Mouse (Mus musculus) adipocyte (in vitro differentiated cells): Measurements from ENCODE around the gene Cd47.

Experiments used
- DNase-seq: peaks from one replicate; pipeline ENCODE4 v3.0.0-alpha.2; 2016; ENCODE audit warnings: low spot score

The Cd47 gene

DNA sequence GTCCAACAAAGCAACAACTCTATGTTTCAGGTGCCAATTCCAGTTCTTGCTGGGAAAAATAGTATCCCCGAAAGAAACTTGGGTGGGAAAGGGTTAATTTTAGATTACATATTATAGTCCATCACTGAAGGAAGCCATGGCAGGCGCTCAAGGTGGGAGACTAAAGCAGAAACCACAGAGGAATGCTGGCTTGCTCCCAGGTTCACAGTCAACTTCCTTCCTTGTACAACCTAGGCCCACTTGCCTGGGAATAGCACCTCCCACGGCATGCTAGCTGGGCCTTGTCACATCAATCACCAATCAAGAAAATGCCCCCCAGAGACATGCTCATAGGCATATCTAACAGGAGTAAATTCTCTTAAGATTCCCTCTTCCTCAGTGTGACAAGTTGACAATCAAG lies 32.0 kb downstream of the Cd47 start:
- DNase-seq, result no peak

DNA sequence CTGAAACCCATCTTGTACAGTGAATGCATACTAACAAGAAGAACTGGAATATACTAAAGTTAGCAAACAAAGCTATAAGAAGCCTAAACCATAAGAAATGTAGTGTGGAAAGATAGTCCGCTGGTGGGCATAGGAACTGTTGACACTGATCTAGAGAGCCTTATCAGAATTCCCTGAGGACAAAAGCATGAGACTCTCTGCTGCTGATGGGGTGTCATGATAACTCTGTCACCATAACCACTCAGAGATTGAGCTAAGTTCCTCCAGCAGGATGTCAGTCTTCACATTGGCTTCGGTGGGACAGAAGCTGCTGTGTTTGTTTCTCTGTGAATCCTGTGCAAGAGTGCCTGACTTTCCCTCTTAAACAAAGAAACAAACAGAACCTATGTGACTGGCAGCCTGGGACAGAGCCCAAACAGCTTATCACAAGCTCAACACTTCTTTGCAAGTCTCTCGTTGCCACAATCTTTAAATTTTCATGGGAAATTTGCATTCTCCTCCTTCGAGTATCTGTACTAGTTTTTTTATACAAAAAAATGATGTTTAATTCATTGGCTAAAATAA lies 33.9 kb downstream of the Cd47 start:
- DNase-seq, result no peak

DNA sequence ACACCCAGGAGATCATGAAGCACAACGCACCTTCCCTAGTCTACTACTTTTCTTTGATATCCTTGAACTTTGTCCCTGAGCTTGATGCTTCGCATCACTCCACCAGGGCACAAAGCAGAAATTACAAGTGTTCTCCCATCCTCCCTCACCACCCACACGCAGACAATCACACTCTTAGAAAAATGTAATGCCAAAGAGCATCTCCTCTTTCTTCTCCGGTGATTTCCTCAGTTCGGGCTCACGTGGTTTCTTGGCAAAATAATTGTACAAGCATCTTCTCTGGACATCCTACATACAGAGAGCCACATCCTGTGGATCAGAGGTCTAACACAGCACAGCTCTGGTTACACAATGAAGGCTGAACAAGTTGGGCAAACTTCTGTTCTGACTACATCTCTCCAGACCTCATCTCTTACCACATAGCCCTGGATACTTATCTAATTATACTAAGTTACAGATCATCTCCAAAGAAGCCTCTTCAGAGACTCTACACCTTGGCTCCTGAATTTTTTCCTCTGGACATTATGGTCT lies 36.4 kb downstream of the Cd47 start:
- DNase-seq, result no peak

DNA sequence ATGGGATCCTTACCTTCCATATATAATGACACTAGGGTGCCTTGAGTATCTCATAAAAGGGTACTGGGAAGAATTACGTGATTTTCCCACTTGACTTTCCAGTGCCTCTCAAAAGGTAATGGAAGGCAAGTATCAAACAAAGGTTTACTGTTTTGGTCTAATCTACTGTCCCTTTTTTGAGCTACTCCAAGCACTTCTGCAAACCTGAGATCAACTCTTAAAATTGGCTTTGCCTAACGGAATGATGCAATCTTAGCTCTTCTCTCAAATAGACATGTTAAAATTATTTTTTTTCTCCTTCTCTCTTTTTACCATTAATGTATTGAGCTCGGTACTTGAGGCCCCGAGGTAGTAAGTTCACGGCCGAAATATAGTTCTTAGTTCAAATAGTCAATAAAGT lies 38.6 kb downstream of the Cd47 start:
- no peak for DNase-seq

DNA sequence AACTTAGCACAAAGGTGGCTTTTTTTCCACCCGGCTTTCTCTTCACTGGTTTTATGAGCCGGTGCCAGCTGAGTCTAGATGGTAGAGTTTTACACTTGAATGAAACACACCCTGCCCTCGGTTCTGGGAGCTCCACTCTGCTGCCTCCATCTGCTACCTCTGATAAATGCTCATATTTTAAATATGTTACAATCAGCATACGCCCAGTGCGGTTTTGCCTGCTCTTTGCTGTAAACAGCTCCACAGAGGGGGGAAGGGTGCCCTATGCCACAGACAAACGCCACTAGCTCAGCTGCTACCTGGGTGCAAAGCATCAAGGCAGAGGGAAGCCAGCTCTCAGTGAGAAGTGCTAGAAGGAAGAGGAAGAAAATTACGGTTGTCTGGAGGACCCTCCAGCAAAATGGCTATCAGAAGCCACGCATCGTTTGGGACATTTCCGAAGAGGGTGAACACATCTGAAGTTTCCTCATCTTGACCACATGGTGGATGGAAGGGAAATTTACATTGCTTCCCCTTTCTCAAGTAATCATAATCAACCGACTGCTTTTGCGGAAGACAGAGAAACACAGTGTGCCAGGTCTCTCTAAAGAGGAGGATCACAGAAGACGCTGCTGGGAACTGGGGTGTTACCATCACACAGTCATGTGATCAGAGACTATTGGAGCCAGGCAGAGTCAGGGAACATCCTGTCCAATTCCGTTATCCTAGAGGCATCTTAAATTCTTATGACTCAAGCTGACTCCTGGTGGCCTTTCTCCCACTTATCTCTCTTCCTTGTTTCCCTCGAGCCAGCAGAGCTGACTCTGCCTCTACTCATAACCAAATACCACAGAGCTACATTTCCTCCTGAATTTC lies 39.6 kb downstream of the Cd47 start:
- peak; percentile 64 for DNase-seq

DNA sequence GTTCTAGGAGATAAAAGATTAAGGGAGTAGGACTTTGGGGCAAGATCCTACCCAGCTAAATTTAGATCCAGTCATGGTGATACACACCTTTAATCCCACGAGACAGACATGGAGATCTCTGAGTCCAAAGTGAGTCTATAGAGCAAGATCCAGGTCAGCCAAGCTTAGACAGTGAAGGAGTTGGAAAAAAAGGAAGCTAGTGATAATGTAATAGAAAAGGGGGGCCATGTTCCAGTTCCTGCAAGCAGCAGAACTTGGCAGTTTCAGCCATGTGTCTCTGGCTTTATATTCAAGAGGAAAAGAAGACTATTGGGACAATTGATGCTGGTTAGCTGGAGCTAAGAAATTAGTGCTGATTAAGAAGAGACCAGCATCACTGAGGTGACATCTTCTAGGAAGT lies 43.4 kb downstream of the Cd47 start:
- no peak for DNase-seq

DNA sequence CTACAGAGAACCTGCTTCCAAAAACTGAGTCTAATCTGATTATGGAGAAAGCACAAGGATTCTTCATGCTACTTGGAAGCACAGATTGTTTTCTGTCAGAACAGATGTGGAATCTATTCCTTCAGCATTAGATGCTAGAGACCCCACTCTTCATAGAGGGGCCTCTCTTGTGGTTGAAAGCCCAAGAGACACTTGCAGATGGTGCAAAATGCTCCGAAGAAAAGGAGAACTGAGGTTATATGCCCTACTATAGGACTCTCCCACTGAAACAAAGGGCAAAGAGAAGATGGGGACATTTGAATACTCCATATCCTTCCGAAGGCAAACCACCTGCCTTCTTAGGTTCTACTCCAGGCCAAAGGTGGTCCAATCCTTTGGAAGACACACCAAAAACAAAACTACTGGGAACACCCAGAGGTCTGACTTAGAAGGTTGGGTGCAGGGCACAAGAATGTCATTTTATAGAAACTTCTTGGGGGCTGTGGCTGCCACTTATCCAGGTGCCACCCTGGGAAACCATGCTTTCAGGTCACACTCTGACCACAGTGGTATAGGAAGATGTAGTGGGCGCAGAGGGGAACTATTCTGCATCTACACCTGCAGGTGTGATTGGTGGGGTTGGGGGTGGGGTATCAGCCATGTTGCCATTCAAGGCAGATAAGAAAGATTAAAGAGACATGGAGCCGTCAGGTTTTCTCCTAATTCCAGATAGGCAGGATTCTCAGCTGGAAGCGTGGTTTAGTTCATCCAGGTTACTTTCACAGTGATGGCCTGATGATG lies 47.1 kb downstream of the Cd47 start:
- no peak for DNase-seq

DNA sequence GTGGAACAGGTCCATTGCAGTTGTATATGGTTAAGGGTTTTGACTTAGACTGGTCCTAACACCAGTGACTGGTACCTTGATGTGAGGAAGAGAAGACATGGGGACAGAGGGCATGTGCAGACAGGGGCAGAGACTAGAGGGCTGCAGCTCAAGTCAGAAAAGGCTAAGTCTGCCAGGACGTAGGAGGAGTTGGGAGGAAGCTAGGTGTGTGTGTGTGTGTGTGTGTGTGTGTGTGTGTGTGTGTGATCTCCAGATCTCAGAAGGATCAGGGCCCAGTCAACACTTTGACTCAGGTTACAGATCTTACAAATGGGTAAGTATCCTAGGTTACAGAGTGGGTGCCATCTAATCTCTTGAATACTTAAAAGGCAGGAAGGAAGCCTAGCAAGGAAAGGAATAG lies 48.3 kb downstream of the Cd47 start:
- no peak for DNase-seq

DNA sequence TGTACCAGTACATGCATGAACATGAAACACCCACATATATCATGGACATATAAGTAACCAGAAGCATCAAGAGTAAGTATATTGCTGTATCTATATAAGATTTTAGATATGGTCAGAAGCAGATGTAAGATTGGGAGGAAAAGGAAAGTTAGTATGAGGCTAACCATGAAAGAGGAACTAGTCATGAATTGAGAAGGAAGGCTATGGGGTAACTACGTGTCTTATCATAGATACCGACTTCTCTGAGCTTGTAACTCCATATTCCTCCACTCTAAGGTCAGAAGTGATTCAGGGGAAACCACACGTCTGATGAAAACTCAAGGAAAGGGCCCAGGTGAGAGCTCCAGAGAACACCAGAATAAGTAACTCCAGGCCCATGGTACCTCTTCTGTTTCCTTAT lies 52.6 kb downstream of the Cd47 start:
- no peak for DNase-seq

DNA sequence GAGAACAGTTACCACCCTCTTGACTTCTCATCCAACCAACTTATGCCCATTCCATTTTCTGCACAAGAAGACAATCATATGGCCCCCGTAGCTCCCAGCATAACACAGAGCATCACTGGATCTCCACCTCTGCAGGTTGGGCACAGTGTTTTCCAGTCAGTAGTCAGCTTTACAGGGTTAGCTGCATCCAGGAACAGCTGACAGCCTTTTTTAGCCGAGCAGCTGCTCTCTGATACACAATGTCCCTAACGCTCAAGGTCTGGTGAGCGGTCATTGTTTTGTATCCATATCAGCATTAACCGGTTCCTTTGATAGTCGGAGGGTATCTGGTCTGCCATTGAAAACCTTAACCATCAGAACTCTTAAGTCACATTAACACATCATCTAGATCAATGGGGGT lies 53.3 kb downstream of the Cd47 start:
- no peak for DNase-seq

DNA sequence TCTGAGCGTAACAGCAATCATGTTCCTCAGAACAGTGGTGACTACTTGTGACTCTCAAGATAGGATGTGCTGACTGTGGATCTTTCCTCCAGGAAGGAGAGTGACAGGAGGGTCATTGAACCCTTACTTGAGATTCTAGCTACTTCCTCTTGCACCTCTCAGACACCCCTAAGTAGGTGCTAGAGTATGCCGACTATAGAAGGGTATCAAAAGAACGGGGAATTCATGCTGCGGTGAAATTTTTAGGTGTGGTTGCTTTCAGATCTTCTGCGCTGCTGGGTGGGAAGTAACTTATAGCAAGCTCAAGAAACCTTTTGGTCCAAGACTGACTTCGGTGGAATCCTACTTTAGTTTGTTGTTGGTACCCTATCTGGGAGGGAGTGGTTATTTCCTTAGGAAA lies 53.9 kb downstream of the Cd47 start:
- DNase-seq, result no peak

DNA sequence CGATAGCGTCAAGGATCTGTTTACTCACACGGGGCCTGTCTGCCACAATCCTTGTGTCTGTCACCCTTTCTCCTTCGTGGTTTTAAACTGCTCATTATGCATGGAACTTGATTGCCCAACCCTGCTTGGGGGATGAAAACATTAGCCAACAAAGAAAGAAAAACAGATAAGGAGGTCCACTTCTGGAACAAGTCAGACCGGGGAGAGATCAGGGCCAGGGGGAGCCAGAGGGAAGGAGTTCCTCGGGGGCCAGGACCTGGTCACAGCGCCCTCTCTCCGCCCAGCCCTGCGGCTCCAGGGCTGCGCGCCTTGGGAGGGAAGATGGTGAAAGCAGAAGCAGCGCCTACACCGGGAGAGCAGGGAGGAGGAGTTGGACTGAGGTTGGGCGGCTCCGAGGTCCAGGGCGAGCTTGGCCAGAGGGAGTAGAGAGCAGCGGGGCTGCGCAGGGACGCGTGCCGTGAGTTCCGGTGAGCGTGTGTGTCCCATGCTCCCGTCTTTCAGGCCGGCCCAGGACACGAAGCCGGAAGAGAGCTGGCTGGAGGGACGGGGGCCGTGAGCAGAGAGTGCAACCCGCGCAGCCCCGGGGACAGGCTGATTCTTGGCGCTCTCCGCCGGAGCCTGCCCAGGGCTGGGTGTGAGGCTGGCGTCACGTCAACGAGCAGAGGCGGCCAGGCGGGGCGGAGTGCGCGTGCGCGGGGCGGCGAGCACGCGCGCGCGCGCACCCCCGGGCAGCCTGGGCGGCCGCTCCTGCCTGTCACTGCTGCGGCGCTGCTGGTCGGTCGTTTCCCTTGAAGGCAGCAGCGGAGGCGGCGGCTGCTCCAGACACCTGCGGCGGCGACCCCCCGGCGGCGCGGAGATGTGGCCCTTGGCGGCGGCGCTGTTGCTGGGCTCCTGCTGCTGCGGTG lies 54.9 kb downstream of the Cd47 start:
- peak; percentile 96 for DNase-seq

DNA sequence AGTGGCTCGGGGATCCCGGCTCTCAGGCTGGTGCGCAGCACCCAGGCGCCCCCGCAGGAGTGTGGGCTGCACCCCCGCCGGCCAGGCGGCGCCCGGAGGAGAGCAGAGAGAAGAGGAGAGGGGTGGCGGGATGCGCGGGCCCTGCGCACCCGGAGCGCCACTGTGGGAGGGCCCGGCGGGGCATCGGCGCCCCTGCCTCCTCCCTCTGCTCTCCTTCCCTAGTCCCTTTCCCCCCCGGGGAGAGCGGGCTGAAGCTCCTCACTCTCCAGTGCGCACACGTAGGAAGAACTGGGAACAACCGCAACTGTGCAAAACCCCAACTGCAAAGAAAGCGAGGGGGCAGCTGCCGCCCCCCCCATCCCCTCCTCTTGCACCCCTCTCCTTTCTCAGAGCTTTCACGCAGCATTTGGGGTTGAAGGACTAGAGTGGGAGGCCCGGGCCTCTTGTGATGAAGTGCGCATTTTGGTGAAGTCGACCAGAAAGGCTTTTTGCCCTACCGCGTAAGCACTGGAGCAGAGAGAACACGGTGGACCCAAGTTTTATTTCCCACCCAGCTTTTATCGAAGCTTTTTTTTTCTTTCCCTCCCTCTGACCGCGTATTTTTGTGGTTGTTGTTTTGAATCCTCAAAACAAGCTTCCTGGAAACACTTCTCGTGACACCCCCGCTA lies 55.6 kb downstream of the Cd47 start:
- peak; percentile 74 for DNase-seq

DNA sequence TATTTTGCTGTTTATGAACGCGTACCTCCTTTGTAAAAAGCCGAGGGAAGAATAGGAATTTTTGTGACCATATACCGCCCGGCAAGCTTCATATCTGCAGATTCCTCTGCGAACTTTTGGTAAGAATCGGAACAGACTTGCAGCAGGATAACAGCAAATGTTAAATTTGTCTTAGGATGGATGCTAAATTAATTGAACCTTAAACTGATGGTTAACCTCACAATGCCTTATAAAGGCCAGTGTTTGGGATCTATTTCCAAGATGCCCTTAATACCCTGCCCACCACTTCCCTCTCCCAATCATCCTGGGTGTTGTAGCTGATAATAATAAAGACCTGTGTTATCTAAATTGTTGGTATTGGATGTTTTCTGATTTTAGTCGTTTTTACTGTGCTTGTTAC lies 56.3 kb downstream of the Cd47 start:
- no peak for DNase-seq

DNA sequence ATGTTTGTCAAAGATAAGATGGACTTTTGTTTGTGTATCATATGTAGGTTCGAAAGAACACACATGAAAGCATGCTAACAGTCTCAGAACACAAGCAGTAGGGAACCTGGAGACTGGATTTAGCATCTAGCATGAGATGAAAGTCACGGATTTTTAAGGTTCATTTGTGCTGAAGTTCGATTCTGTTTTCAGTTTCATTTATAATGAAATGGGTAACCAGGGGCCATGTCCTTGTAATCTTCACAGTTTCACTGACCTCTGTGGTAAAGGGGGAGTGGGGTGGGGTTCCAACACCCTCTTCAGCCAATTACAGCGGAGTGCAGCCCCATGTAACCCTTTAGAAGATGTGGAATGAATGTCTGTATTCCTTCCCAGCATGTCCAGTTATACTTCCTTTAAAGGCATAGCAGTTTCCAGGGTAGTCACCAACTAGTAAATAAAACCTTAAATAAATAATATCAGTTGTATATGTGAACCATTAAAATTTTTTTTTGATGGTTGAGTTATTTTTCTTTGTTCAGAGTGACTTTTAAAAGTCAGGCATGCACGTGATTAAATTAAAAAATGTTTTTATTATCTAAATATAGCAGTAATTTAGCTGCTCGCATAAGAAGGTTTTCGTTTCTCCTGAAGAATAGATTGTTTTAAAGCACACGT lies 57.3 kb downstream of the Cd47 start:
- peak; percentile 37 for DNase-seq

DNA sequence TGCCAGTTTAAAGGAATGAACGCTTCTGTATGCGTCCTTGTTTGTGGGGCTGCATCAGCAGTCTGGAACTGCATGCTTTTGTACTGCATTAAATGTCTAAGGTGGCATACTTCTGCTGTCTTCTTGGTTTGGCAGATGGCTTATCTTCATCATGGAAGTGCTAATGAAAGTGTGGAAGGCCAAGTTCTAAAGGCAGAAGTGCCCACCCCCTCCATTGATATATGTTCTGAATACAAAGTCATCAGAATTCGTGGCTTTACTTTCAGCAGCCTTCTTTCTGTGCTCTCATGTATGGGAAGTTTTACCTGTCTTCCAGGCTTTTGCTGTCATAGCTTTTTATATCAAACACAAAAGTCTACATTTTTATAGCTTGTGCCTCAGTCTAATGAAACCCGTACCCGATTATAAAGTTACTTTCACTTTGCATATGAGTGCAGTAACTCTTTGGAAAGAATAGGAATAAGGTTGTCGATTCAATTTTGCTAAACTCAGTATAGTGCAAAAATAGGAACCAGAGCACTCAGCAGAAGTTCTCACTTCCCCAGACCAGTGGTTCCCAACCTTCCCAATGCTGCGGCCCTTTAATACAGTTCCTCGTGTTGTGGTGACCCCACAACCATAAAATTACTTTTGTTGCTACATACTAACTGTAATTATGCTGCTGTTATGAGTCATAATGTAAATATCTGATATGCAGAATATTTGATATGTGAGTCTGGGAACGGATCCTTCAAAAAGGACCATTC lies 58.0 kb downstream of the Cd47 start:
- peak; percentile 44 for DNase-seq

DNA sequence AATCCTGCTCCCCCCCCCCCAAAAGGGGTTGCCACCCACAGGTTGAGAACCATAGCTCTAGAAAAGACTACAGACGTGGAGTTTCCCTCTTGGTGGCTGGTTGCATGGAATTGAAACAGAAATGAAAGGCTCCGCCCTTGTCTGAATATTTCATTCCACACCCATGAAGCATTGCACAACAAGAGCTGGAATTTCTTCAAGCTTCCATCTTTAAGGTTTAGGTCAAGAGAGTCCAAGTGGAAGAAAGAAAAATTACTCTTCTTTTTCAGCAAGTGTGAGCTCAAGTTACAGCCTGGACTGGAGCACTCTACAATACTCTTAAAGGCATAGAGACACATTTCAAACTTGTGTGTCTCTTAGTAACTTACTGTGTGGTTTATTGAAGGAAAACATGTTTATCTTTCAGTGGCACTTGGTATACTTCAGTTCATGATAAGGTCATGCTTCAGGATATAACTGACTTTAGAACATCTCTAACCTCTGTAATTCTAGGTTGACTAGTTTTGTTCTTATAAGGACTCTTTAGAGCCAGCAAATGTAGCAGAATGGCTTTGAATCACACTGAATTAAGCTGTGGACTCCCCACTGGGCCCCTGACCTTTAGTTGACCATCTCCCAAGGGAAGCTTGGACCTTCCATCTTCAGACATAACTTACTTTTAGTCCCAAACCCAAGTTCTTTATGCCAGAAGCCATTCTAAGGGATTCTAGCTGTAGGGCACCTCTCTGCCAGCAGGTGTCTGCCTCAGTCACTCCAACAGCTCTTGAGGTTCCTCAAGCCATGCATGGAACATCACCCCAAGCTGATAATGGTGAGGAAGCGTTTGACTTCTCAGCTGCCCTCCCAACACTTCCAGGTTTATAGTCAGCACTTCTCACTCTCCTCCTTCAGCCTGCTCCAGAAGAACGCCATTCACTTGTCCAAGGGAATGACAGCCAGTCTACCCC lies 58.8 kb downstream of the Cd47 start:
- DNase-seq, result peak; percentile 98

DNA sequence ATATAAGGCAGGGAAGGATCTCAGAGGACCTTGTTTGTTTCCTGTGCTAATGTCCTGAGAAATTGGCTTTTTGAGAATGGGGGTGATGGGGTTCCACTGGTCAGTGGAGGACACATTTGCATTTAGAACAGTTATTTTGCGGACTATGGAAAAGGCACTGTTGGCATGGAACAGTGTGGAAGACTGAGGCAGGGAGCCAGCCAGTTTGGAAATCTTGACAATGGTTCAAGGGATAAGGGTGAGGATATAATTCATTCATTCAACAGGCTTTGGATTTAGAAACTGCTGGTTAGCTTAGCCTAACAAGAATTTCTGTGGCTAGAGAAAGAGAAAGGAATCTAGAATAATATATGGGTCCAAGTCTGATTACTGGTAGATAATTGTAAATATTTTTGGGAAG lies 61.7 kb downstream of the Cd47 start:
- peak; percentile 89 for DNase-seq

DNA sequence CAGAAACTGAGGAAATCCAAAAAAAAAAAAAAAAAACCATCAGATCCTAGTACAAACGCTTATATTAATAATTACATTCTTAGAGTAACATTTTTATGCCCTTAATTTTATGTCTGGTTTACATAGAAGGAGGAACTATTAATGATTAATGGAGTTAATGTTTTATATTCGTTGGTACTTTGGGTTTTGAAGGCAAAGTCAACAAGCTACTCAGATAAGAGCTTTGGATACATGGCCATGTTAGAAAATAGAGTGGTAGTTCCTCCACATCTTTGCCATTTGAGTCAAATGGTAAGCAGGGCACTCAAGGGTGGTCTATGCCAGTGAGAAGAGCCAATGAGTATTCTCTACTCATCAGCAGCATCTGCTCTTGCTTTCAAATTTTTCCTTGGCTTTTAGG lies 66.3 kb downstream of the Cd47 start:
- no peak for DNase-seq
